Mouse (Mus musculus): ENCODE results near the gene Fras1.

Gene Fras1

DNA sequence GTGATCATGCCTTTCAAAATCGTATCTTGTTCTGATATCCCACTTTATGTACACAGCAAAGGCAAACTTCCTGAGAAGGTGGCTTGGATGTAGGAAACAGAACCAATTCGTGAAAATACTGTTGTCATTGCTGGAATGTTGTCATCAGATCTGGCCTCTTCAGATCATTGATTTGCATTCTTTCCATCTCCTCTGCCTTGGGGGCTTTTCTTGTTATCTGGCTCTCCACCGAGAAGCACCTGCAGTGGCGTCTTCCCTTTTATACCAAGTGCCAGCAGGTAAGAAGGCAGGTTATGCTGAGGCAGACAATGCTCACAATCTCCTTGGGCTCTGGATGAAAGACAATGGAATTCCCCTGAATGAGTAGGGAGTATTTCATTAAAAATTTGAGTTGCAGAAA, 108.3 kb downstream of the Fras1 start:
- no peak for DNase-seq (ENCODE audit: low spot score)

DNA sequence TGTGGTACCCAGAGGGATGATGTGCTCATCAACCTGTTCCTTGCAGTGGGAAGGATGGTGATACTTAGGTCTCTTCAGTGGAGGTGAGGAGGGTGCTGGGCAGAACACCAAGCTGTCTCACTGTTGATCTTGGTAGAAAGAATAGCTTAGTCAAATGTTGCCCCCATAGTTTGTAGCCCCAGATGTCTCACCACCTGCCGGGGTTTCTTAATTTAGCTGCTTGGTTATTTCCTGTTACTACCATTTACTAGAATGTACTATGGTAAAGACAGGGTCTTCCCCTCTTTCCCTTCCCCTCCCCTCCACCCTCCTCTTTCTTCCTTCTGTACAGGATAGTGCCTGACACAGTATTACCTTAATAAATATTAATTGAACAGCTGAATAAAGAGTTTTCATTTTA, 118.7 kb downstream of the Fras1 start:
- DNase-seq (ENCODE audit: low spot score): no peak

GRCm38 (mm10) chr5:96494502-96495292, 120.9 kb downstream of the Fras1 start:
- no peak for DNase-seq (ENCODE audit: low spot score)

GRCm38 (mm10) chr5:96498083-96498482, 124.3 kb downstream of the Fras1 start:
- DNase-seq (ENCODE audit: low spot score): no peak

DNA sequence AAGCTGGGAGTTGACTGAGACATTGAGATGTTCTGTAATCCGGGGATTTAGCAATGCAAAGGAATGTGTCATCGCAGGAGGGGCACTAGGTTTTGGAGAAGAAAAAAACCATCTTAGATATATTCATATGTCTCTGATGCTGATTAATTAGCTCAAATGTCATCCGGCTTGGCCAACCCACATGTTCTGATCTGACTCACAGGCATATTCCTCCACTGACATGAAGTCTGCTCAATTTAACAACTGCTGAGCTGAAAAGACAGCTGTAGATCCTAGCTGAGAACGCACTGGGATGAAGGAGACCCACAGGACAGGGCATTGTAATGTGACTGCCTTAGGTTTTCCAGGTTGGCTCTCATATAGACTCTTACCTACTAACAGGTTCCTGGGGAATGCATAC, 128.0 kb downstream of the Fras1 start:
- DNase-seq (ENCODE audit: low spot score): no peak

DNA sequence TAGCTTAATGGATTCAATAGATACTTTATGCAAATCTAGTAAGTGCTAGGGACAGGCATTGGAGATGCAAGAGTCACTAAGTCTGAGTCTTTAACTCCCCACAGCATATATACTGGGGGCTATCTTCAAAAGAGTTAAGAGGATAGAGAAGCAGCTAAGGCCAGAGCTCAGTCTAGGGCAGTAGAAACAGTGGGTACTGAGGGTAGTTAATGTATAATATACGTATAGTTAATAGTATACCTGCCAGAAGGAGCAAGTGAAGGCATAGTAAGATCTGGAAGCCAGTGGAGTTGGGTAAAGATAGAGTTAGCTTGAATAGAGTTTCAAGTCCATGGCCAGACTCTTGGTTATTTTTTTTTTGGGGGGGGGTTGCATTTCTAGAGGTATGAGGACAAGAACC, 128.6 kb downstream of the Fras1 start:
- DNase-seq (ENCODE audit: low spot score): no peak

GRCm38 (mm10) chr5:96511005-96511404, 137.2 kb downstream of the Fras1 start:
- DNase-seq (ENCODE audit: low spot score): no peak

DNA sequence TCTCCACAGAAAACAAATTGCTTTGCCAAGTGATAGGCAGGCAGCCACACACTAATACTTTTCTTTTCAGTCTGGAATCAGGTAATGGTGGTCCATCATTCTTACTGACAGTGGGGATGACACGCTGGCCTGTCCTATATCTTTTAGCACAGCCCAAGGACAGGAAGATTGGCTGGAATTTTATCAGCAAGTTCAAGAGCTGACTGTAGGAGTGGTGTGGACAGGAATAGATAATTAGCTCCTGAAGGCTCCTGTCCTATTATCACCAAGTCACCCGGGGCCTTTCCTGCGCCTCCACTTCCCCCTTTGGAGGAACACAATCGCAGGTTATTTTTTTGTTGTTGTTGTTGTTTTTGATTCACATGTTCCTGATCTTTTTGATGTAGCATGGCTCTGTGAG, 139.6 kb downstream of the Fras1 start:
- DNase-seq (ENCODE audit: low spot score): no peak

- DNase-seq (ENCODE audit: low spot score): no peak
Measured at GRCm38 (mm10) chr5:96515860-96516311, 142.1 kb downstream of the Fras1 start.

- no peak for DNase-seq (ENCODE audit: low spot score)
Measured at GRCm38 (mm10) chr5:96516329-96516728, 142.6 kb downstream of the Fras1 start.

GRCm38 (mm10) chr5:96521541-96521940, 147.8 kb downstream of the Fras1 start:
- no peak for DNase-seq (ENCODE audit: low spot score)

- no peak for DNase-seq (ENCODE audit: low spot score)
Measured at GRCm38 (mm10) chr5:96522909-96523409, 149.2 kb downstream of the Fras1 start.

- no peak for DNase-seq (ENCODE audit: low spot score)
Measured at GRCm38 (mm10) chr5:96528296-96528695, 154.5 kb downstream of the Fras1 start.

GRCm38 (mm10) chr5:96530516-96530915, 156.8 kb downstream of the Fras1 start:
- DNase-seq (ENCODE audit: low spot score): no peak

- DNase-seq (ENCODE audit: low spot score): no peak
Measured at GRCm38 (mm10) chr5:96531962-96532361, 158.2 kb downstream of the Fras1 start.

DNA sequence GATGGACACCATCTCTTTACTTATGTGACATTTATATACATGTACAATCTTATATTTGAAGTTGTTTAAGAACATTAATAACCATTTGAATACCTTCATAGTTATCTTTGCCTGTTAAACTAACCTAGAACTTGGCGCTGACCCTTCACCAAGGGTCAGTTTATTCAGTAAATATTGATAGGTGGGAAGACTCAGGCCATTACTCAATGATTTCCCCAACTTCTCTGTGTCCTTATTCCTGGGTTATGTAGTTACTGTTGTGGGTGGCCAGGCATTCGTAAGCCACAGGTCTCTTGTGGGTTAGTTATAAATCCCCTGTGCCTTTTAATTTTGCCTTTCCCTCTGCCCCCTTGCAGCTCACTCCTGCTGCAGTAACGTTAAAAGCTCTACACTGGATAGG, 162.8 kb downstream of the Fras1 start:
- no peak for DNase-seq (ENCODE audit: low spot score)

DNA sequence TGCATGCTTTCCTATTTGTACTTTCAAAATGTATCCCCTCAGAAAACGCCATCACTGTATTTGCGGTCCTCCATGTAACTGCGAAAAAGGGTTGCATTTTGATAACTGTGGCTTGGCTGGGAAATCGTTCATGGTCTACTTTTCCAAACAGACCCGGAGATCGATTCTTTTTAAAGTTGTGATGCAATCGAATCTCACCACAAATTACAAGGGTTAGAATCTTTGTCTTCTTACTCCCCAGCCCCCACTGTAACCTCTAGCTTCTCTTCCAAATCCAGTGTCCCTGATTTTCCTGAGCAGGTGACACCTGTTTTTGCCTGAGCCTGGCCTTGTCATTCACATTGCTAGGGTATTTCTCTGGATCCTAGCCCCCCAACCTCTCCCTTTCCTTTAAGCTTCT, 163.2 kb downstream of the Fras1 start:
- no peak for DNase-seq (ENCODE audit: low spot score)

DNA sequence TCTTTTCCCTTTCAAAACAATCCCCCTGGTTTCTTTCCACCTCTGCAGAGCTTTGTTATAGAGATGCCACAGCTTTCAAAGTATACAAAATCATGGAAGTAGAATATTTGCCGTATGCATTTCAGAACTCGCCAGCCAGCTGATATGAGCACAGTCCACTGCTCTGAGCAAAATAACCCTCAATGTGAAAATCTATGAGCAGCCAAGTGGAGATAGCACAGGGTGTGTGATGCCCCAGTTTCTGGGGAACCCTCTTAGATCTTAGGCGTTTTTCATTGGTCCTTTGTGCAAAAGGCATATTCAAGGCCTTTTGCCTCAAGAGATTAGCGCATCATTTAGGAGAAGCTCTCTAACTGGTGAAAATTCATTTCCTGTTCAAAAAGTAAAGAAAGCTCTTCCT, 170.4 kb downstream of the Fras1 start:
- no peak for DNase-seq (ENCODE audit: low spot score)

DNA sequence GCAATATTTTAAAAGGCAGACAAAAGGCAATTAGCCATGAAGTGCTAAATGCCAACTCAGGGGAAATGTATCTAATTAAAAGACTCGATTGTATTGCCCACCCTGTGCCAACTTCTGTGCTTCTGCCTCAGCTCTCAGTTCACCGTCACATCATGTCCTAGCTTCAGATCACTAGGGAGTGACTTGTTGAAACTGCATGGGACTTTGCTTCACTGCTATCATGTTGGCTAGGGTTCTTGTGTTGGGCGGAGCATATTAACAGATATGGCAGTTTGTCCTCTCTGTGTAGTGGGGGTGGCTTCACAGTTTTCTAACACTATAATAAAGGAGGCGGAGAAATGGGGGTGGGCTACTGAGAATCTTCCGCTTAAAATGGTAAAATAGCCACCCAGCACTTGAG, 172.2 kb downstream of the Fras1 start:
- DNase-seq (ENCODE audit: low spot score): no peak

- DNase-seq (ENCODE audit: low spot score): no peak
Measured at GRCm38 (mm10) chr5:96554940-96555679, 181.4 kb downstream of the Fras1 start.

- DNase-seq (ENCODE audit: low spot score): no peak
Measured at GRCm38 (mm10) chr5:96558049-96558804, 184.5 kb downstream of the Fras1 start.

DNA sequence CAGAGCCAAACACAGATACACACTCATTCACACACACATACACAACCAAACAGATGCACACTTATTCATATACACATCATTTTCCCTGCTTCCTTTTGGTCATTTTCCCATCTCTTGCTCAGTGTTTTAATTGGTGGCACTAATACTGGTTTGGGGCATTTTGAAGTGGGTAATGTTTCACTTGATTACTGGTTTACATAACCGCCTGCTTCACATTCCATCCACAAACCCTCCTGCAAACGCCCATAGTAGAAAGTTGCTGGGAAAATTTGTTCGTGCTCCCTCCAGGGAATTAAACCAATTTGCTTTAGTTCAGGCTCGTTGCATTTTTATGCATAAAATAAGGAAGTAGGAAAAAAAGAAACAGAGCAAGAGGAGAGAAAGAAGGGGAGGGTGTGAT, 200.8 kb downstream of the Fras1 start:
- DNase-seq (ENCODE audit: low spot score): no peak

DNA sequence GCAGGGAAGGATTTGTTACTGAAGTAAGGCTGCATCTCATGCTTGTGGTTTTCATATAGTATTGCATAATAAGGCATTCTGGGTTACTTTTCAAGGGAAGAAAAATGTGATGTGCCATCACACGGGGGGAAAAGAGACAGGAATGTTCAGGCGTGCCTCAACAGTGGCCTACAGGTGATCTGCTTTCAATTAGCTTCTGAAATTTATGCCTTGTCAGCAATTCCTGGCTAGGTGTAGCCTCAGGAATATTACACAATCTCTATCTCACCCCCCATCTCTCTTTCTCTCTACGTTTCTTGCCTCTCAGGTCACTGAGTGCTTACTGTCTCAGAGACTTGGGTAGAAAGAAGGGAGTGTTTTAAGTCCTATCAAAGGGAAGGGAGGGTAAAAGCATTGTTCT, 204.9 kb downstream of the Fras1 start:
- no peak for DNase-seq (ENCODE audit: low spot score)

All from ovary, postnatal 14 days (tissue).